Mouse (Mus musculus) kidney, embryonic 15.5 days (tissue): ENCODE data around the gene Col6a1. TPM values are rescaled to one million over a fixed set of nuclear protein-coding genes. Genes with fewer than 3 reads are reported as not detected.

Experiments used
- ATAC-seq: fragments of 200-750 bp; cut with Nextera tagmentation; replicated peaks from 2 replicates; pipeline ENCODE4 v1.8.0; 2017; ENCODE audit warnings: moderate TSS enrichment; ENCODE audit not compliant: low FRiP score
- H3K27ac ChIP-seq: fragments of 300-500 bp; sonication (generic); 2 replicates; pipeline ENCODE4 v1.5.1; 2015; ENCODE audit warnings: mild to moderate bottlenecking, inconsistent platforms
- H3K27me3 ChIP-seq: fragments of 300-500 bp; sonication (generic); 2 replicates; pipeline ENCODE4 v1.6.1; 2015; ENCODE audit warnings: inconsistent platforms
- H3K36me3 ChIP-seq: fragments of 300-500 bp; sonication (generic); 2 replicates; pipeline ENCODE4 v1.6.1; 2015; ENCODE audit warnings: inconsistent platforms
- H3K4me1 ChIP-seq: fragments of 300-500 bp; sonication (generic); 2 replicates; pipeline ENCODE4 v1.6.1; 2015; ENCODE audit warnings: inconsistent platforms
- H3K4me2 ChIP-seq: fragments of 300-500 bp; sonication (generic); 2 replicates; pipeline ENCODE4 v1.6.1; 2015; ENCODE audit warnings: moderate library complexity, mild to moderate bottlenecking, inconsistent platforms
- H3K4me3 ChIP-seq: fragments of 300-500 bp; sonication (generic); replicated peaks from 2 replicates; pipeline ENCODE4 v1.5.1; 2015; ENCODE audit warnings: mild to moderate bottlenecking, inconsistent platforms
- H3K9ac ChIP-seq: fragments of 300-500 bp; sonication (generic); 2 replicates; pipeline ENCODE4 v1.6.1; 2015; ENCODE audit warnings: mild to moderate bottlenecking, inconsistent platforms
- H3K9me3 ChIP-seq: fragments of 300-500 bp; sonication (generic); replicated peaks from 2 replicates; pipeline ENCODE4 v1.6.1; 2016; ENCODE audit warnings: inconsistent platforms
- WGBS: fragments of 180-500 bp; shearing (Covaris S2); methylation state at CpG from one replicate; pipeline ENCODE4 v1.1.7; 2015; ENCODE audit warnings: mixed read lengths; 5-methylcytosine and 5-hydroxymethylcytosine counted together
- polyA plus RNA-seq: library from polyadenylated mRNA; unstranded; fragments of >200 nt; fragmentation: Nextera tagmentation; extraction: Ambion mirVana; gene quantifications from 2 replicates; pipeline ENCODE4 v1.2.1, GENCODE M21; 2015

Gene Col6a1
- polyA plus RNA-seq, 1 experiment from 2014 or later = 112 TPM

DNA sequence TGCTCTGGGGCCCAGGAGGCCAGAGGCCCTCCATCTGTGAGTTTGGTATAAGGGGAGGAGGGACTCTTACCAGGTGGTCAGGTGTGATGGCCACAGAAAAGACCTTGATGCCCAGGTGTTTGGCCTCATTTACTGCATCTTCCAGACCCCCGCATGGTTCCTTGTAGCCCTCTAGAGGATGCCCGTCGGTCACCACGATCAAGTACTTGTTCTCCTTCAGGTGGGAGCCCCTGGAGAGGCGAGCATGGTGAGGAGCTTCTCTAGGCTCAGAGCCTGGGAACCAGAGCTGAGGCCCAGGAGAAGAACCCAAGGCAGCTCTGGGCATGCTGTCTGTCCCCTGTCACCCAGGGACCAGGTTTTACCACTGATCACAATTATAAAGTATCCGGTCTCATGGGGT, 4.2 kb downstream of the Col6a1 start:
- Histone ChIP-seq H3K4me3 (no peak overlapping the region), H3K9me3 (no peaks in the 10 kb centered on the region), H3K27ac (no peak overlapping the region), H3K36me3 (peaks cover 3% of the 10 kb centered on the region; the same call in 1 of the 2 replicates), H3K27me3 (no peaks in the 10 kb centered on the region), H3K4me2 (no peak overlapping the region), H3K4me1 (peaks cover 10% of the 10 kb centered on the region; the same call in 1 of the 2 replicates), H3K9ac (no peak overlapping the region)
- WGBS = 92% methylated on average over 6 of the region's 6 CpGs
- ATAC-seq = no peak

DNA sequence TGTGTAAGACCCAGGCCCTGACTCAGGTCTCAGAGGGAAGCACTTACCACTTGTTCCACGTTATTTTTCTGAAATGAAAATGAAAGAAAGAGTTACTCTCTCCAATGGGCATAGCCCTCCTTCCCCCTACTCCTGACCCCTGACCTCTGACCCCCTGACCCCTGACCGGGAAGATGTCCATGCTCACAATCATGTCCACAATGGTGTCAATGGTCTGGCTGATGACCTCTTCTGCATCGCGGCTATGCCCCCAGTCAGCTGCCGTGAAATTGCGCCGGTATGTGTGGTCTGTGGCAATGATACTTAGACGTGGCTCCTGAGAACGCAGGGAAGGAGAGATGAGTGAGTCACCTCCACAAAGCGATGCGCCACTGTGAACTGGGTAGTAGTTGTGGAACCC, 4.8 kb downstream of the Col6a1 start:
- Histone ChIP-seq H3K4me1 (peaks cover 10% of the 10 kb centered on the region; the same call in 1 of the 2 replicates), H3K9ac (no peak overlapping the region), H3K36me3 (peaks cover 3% of the 10 kb centered on the region; the same call in 1 of the 2 replicates), H3K4me2 (no peak overlapping the region), H3K4me3 (no peak overlapping the region), H3K27me3 (no peaks in the 10 kb centered on the region), H3K27ac (no peak overlapping the region), H3K9me3 (no peaks in the 10 kb centered on the region)
- WGBS = 84% methylated on average over 11 of the region's 11 CpGs
- no peak for ATAC-seq

DNA sequence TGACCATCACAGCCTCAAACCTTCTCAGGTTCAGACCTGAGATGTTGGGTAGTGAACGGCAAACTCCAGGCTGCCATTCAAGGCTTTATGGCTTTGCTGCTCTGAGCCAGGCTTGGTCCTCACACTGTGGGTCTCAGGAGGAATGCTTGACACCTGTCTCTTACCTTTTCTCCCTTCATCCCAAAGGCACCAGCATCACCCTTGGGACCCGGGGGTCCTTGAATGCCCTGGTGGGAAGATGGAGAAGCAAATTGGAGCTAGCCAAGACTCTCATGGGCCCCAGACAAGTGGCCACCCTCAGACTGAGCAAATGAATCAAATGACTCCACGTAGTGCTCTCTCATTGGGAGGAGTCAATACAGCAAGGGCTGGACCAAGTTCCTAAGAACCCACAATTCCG, 8.3 kb downstream of the Col6a1 start:
- Histone ChIP-seq H3K9ac (no peak overlapping the region), H3K4me2 (no peak overlapping the region), H3K27ac (no peak overlapping the region), H3K4me3 (no peak overlapping the region), H3K9me3 (no peaks in the 10 kb centered on the region), H3K4me1 (no peaks in the 10 kb centered on the region), H3K27me3 (no peaks in the 10 kb centered on the region), H3K36me3 (peaks cover 18% of the 10 kb centered on the region; the same call in 1 of the 2 replicates)
- no peak for ATAC-seq
- WGBS = 86% methylated on average over 4 of the region's 4 CpGs

DNA sequence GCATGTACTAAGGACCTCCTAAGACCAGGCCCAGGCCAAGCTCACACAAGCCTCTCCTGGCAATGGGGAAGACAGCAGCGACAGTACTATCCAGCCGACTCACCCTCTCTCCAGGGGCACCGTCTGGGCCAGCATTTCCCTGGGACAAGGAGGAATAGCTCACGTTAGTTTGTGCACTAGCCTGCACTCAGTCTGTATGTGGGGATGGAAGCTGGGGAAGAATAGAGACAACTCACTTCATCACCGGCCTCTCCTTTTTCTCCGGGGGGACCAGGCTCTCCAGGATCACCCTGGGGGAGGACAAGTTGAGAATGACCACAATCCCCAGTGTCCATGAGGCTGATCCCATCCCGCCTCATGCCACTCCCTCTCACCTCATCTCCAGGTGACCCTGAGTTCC, 8.9 kb downstream of the Col6a1 start:
- no peak overlapping the region for H3K4me2 ChIP-seq
- no peaks in the 10 kb centered on the region for H3K4me1 ChIP-seq
- peaks cover 18% of the 10 kb centered on the region; the same call in 1 of the 2 replicates for H3K36me3 ChIP-seq
- no peaks in the 10 kb centered on the region for H3K27me3 ChIP-seq
- no peak overlapping the region for H3K4me3 ChIP-seq
- H3K9ac ChIP-seq = no peak overlapping the region
- no peak overlapping the region for H3K27ac ChIP-seq
- no peaks in the 10 kb centered on the region for H3K9me3 ChIP-seq
- 95% methylated on average over 7 of the region's 7 CpGs for WGBS
- ATAC-seq = no peak

GRCm38 (mm10) chr10:76714303-76714702, 11.7 kb downstream of the Col6a1 start:
- 87% methylated on average over 7 of the region's 7 CpGs for WGBS
- no peaks in the 10 kb centered on the region for H3K9me3 ChIP-seq
- no peaks in the 10 kb centered on the region for H3K4me1 ChIP-seq
- no peak overlapping the region for H3K27ac ChIP-seq
- H3K4me3 ChIP-seq = no peak overlapping the region
- no peak overlapping the region for H3K9ac ChIP-seq
- no peak for ATAC-seq
- peaks cover 40% of the 10 kb centered on the region for H3K36me3 ChIP-seq
- H3K27me3 ChIP-seq = no peaks in the 10 kb centered on the region
- H3K4me2 ChIP-seq = no peak overlapping the region

DNA sequence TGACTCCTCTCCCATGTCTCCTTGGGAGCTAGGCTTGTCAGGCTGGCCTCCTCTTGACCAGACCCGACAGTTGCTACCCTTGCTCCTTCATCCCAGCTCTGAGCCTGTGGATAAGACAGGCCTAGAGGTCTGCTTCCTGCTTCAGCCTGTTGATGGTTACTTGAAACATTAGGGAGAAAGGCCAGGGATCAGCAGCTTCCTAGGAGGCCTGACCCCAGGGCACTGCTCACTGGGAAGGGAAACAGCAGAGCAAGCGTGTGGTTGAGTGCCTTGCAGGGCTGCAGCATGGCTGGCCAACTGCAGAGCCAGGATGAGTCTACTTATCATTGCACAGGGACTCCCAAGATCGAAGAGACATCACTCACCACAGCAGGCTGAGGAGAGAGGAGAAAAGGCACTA, 13.5 kb downstream of the Col6a1 start:
- Histone ChIP-seq H3K36me3 (peaks cover 46% of the 10 kb centered on the region), H3K9ac (no peak overlapping the region), H3K4me1 (no peaks in the 10 kb centered on the region), H3K9me3 (no peaks in the 10 kb centered on the region), H3K27ac (no peak overlapping the region), H3K4me2 (no peak overlapping the region), H3K27me3 (no peaks in the 10 kb centered on the region), H3K4me3 (no peak overlapping the region)
- WGBS = 86% methylated on average over 3 of the region's 3 CpGs
- ATAC-seq = no peak

DNA sequence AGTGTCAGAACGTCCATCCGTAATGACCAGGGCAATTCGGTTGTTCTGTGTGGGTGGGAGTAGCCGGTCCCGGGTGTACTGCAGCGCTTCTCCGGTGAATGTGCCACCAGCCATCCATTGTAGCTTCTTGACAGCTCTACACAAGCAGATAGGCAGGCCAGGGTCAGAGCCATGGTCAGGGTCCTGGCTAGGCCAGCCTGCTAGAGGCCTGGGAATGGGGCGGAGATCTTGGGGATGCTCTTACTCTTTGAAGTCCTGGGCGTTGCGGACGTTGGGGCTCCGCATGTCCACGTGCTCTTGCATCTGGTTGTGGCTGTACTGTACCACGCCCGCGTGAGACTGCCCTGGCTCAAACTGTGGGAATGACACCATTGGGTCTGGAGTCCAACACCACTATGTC, 14.6 kb downstream of the Col6a1 start:
- H3K4me1 ChIP-seq = no peaks in the 10 kb centered on the region
- no peak overlapping the region for H3K4me2 ChIP-seq
- no peaks in the 10 kb centered on the region for H3K9me3 ChIP-seq
- no peak overlapping the region for H3K4me3 ChIP-seq
- peaks cover 46% of the 10 kb centered on the region for H3K36me3 ChIP-seq
- H3K27me3 ChIP-seq = no peaks in the 10 kb centered on the region
- no peak overlapping the region for H3K9ac ChIP-seq
- WGBS = 87% methylated on average over 16 of the region's 16 CpGs
- H3K27ac ChIP-seq = no peak overlapping the region
- ATAC-seq = no peak

- no peak overlapping the region for H3K27ac ChIP-seq
- peaks cover 34% of the 10 kb centered on the region for H3K36me3 ChIP-seq
- H3K4me1 ChIP-seq = no peaks in the 10 kb centered on the region
- H3K9me3 ChIP-seq = no peaks in the 10 kb centered on the region
- no peaks in the 10 kb centered on the region for H3K27me3 ChIP-seq
- no peak overlapping the region for H3K9ac ChIP-seq
- no peak overlapping the region for H3K4me2 ChIP-seq
- 81% methylated on average over 3 of the region's 3 CpGs for WGBS
- ATAC-seq = no peak
- no peak overlapping the region for H3K4me3 ChIP-seq
Measured at GRCm38 (mm10) chr10:76708465-76708864, 17.5 kb downstream of the Col6a1 start.

- H3K27me3 ChIP-seq = no peaks in the 10 kb centered on the region
- WGBS = 97% methylated on average over 1 of the region's 1 CpGs
- peaks cover 30% of the 10 kb centered on the region for H3K36me3 ChIP-seq
- H3K27ac ChIP-seq = no peak overlapping the region
- H3K9me3 ChIP-seq = no peaks in the 10 kb centered on the region
- H3K4me1 ChIP-seq = no peaks in the 10 kb centered on the region
- no peak for ATAC-seq
- no peak overlapping the region for H3K4me2 ChIP-seq
- H3K9ac ChIP-seq = no peak overlapping the region
- H3K4me3 ChIP-seq = no peak overlapping the region
Measured at GRCm38 (mm10) chr10:76707584-76707983, 18.4 kb downstream of the Col6a1 start.

DNA sequence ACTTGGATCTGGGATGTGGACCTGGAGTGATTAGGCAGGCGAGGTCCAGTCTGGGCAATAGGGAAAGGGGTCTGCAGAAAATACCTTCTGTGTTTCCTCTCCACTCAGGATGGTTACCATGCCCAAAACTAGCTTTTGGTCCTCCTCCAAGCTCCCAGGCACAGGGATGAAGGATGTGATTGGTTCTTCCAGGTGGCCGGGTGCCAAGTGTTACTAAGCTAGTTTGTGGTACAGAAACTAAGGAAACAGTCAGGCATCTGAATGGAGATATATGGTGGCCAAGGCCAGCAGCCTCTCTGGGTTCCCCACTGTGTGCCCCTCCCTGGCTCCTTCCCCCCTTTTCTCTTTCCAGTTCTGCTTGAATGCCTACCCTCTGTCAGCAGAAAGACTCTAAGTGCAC, 19.0 kb downstream of the Col6a1 start:
- Histone ChIP-seq H3K4me3 (no peak overlapping the region), H3K27me3 (no peaks in the 10 kb centered on the region), H3K36me3 (peaks cover 30% of the 10 kb centered on the region), H3K9me3 (no peaks in the 10 kb centered on the region), H3K4me1 (no peaks in the 10 kb centered on the region), H3K9ac (no peak overlapping the region), H3K27ac (no peak overlapping the region), H3K4me2 (no peak overlapping the region)
- 74% methylated on average over 2 of the region's 2 CpGs for WGBS
- ATAC-seq = no peak

DNA sequence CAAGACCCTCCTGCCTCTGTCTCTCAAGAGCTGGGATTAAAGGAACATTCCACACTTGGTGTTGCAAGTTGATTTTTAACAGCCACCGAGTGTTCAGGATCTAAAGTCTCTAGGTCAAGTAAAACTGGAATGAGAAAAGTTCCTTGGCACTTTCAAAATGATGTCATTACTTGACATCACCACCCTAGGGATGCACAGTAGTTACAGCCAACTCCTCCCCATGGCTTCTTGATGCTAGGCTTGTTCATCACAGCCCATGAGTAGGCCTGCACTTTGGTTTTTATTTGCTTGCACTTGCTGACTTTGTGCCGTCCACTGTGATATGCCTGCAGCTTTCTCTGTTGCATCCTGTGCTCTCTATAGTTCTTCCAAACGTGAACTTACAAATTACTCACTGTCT, 21.6 kb downstream of the Col6a1 start:
- no peak for ATAC-seq
- no peak overlapping the region for H3K4me3 ChIP-seq
- no peak overlapping the region for H3K4me2 ChIP-seq
- H3K4me1 ChIP-seq = 0 out of 2 replicates have a peak, but pooled peaks cover 2% of the 10 kb centered on the region
- H3K9ac ChIP-seq = no peak overlapping the region
- peaks cover 7% of the 10 kb centered on the region for H3K36me3 ChIP-seq
- H3K9me3 ChIP-seq = no peaks in the 10 kb centered on the region
- no peak overlapping the region for H3K27ac ChIP-seq
- WGBS = 82% methylated on average over 3 of the region's 3 CpGs
- no peaks in the 10 kb centered on the region for H3K27me3 ChIP-seq

- WGBS = 64% methylated on average over 2 of the region's 2 CpGs
Measured at GRCm38 (mm10) chr10:76701446-76701845, 24.5 kb downstream of the Col6a1 start.

GRCm38 (mm10) chr10:76699816-76700215, 26.2 kb downstream of the Col6a1 start:
- no peak overlapping the region for H3K27ac ChIP-seq
- 71% methylated on average over 7 of the region's 7 CpGs for WGBS
- no peaks in the 10 kb centered on the region for H3K9me3 ChIP-seq
- H3K4me2 ChIP-seq = no peak overlapping the region
- no peaks in the 10 kb centered on the region for H3K36me3 ChIP-seq
- H3K4me3 ChIP-seq = no peak overlapping the region
- ATAC-seq = no peak
- no peaks in the 10 kb centered on the region for H3K27me3 ChIP-seq
- H3K9ac ChIP-seq = no peak overlapping the region
- H3K4me1 ChIP-seq = 0 out of 2 replicates have a peak, but pooled peaks cover 6% of the 10 kb centered on the region

More at GRCm38 (mm10) chr10:76701446-76701845, 24.5 kb downstream of the Col6a1 start:
- Histone ChIP-seq H3K9me3 (no peaks in the 10 kb centered on the region), H3K4me3 (no peak overlapping the region), H3K4me2 (no peak overlapping the region), H3K9ac (no peak overlapping the region), H3K27me3 (no peaks in the 10 kb centered on the region), H3K4me1 (0 out of 2 replicates have a peak, but pooled peaks cover 2% of the 10 kb centered on the region), H3K27ac (peak overlapping the region; percentile 32; the same call in 1 of the 2 replicates), H3K36me3 (no peaks in the 10 kb centered on the region)
- ATAC-seq = no peak
